Comparison of ENCODE assay signal across 8 mouse cellular contexts in the genomic region with DNA sequence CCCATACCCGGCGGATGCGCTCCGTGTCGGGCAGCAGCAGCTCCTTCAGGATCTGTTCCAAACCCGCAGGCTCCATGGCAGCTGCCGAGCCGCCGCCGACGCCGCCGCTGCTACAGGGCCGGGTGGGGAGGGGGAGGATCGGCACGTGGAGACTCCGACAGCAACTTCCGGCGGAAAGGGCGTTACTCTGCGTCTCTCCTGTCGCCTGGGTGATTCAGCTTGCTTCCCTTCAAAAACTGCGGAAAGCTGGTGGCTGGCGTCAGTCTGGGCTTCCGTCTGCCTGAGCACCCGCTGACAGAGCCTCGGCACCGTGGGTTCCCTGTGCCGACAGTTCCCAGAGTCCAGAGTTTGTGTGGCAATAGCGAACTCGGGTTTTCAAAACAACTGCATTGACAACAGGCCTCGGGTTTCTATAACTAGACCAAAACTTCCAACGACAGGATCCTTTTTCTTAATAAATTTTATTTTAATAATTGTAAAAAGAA. TPM values are rescaled to one million over a fixed set of nuclear protein-coding genes. Genes with fewer than 3 reads are reported as not detected.
DNase-seq lines count a peak whose midpoint lies in the region; ATAC-seq and TF ChIP-seq lines count a peak whose summit lies in the region.

A gene (minus strand): TSS at position 435 of the 485 bp plus-strand sequence.

- TF ChIP-seq CTCF in Patski (IDR thresholded peaks at IDR 0.05) = no peak

- H3K4me3 ChIP-seq in hindbrain, embryonic 14.5 days (replicated peaks; ENCODE audit: low read length) = peak within 1 kb of the TSS; percentile 69

- POLR2A ChIA-PET in Patski (lab: Charles Lee) = interaction anchor here (0.6 to 0.9 kb wide), 2 partner anchors 24 to 111 kb away, joined by 3 to 4 read pairs; a partner anchor contains a TSS

- no peaks in the 10 kb centered on the region for H3K27me3 ChIP-seq in Patski
- H3K27me3 ChIP-seq in hindbrain, embryonic 14.5 days (ENCODE audit: control insufficient read depth, insufficient read depth, low read length) = no peaks in the 10 kb centered on the region

- H3K4me1 ChIP-seq in hindbrain, embryonic 14.5 days (replicated peaks; ENCODE audit: control insufficient read depth, insufficient read depth, low read length) = peaks cover 17% of the 10 kb centered on the region

- ATAC-seq in Patski = peak; percentile 87
- ATAC-seq in hindbrain, embryonic 14.5 days (ENCODE audit: low FRiP score) = peak; percentile 91

- in situ Hi-C loops in Patski (cut with MboI; ENCODE audit: low pct_unique_long_range_greater_than_20kb) = no loop called here

- H3K27ac ChIP-seq in hindbrain, embryonic 14.5 days = peak within 1 kb of the TSS; percentile 67

- peak within 1 kb of the TSS; percentile 81 for H3K9ac ChIP-seq in hindbrain, embryonic 14.5 days

- CTCF ChIA-PET in Patski (lab: Charles Lee) = interaction anchor here (0.9 kb wide), 1 partner anchor 9 kb away, joined by 3 read pairs; no protein-coding TSS in a partner anchor

- H3K36me3 ChIP-seq in hindbrain, embryonic 14.5 days (replicated peaks; ENCODE audit: control insufficient read depth, insufficient read depth) = peaks cover 80% of the 10 kb centered on the region

- peak within 1 kb of the TSS; percentile 90 for H3K4me2 ChIP-seq in hindbrain, embryonic 14.5 days (replicated peaks)

- DNase-seq in Patski (ENCODE audit: low read depth, low spot score) = no peak
- DNase-seq in cerebellum, postnatal 14 days = peak; percentile 87 to 90
- DNase-seq in frontal cortex, postnatal 25 days (ENCODE audit: low spot score in 2 of 2) = peak; percentile 64 to 79
- peak; percentile 89 for DNase-seq in hindbrain, embryonic 14.5 days (ENCODE audit: low spot score)
- DNase-seq in layer of hippocampus, postnatal 36 days = peak; percentile 89 to 91
- DNase-seq in lung, postnatal 36 days = peak; percentile 95
- DNase-seq in retina, postnatal 1 day = peak; percentile 95
- DNase-seq in urinary bladder, adult 2 months (ENCODE audit: low spot score) = peak; percentile 60

- 2% methylated on average over 33 of the region's 33 CpGs for WGBS in hindbrain, embryonic 14.5 days

- H3K9me3 ChIP-seq in hindbrain, embryonic 14.5 days (ENCODE audit: control insufficient read depth, low read length) = no peaks in the 10 kb centered on the region

RNA-seq across cellular contexts. Expression of the gene that starts here (rescaled TPM):
- 116 TPM for polyA plus RNA-seq in Patski (2021)
- polyA plus RNA-seq in hindbrain, embryonic 14.5 days (2014; fragmentation: Nextera tagmentation; extraction: Ambion mirVana) = 110 and 114 TPM in 2 replicates
- 100 to 1,000 TPM; 108 to 119 TPM for total RNA-seq in layer of hippocampus, postnatal 36 days (2021)
- 79.9 and 83.8 TPM in 2 replicates for polyA plus RNA-seq in urinary bladder, adult 2 months (2012; rRNA removed)
